Mouse (Mus musculus) monocyte, adult 2 months (primary cell): Measurements from ENCODE around the gene Mpi.

Experiments used
- DNase-seq, 2 experiments: peaks; one replicate each; pipeline ENCODE4 v3.0.0; 2022; ENCODE audit warnings: low spot score in 2 of 2, low read depth in 1 of 2

Mpi gene

DNA sequence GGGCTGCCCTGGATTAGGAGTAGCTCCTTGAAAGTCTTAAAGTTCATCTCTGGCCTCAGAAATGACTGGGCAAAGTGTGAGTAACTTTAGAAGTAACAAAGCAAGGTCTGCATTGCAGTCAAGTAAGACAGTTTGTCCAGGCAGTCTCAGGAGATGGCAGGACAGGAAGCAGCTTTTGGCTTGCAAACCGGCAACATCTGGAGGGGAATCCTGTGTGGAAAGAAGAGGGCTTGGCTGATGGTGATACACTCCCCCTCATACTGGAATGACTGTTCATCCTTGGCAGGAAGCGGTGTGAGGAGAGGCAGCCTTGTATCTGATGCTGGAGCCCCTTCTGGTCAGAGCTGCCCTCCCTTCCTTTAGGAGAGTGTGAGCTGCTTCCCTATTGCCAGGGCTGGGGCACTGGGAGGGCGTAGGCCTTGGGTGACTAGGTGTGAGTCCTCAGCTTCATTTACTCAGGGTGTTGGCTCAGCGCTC is 10.4 kb upstream of the Mpi start:
- no peak for DNase-seq

DNA sequence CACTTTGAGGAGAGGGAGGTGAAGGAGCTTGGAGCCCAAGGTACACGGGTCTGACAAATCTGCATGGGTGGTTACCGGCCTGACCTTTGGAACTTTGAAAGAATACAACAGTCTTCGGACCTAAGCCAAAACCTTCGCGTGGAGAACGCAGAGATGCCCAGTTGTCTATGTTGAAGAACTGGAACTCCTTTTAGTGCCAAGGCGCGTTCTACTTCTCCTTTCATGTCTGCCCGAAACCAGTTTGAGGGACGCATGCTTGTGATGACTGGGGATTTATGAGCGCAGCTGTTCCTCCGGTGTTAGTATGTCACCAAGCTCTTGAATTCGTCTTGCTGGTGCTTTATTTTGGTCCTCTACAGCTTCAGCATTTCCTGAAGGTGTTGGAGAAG is 9.1 kb upstream of the Mpi start:
- DNase-seq: peak in 1 of 2 experiments; percentile 51

- peak; percentile 75 to 92 for DNase-seq
Measured at GRCm38 (mm10) chr9:57560861-57561710, 8.5 kb upstream of the Mpi start, which contains the start of gene Scamp2. TSS of gene Scamp2 (plus strand) at chr9:57560943.

GRCm38 (mm10) chr9:57560263-57560662 is 7.7 kb upstream of the Mpi start:
- DNase-seq: no peak

GRCm38 (mm10) chr9:57559568-57559967 is 7.0 kb upstream of the Mpi start:
- DNase-seq: no peak

DNA sequence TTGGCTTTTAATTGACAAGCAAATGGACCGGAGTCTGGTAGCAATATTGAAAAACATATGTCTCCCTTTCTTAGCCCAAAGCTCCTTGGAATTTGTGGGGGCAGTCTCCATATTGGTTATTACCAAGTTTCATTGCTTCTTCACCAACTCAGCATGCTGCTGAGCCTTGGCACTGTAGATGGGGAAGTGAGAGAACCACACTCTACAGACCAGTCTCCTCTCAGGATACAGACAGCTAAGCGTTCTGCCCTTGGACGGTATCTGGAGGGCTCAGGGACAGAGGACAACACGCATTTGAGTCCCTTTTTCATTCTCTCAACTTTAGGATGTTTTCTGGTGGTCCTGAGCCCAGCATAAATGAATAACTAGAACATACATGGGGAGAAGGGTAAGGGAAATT is 6.1 kb upstream of the Mpi start:
- DNase-seq: no peak

GRCm38 (mm10) chr9:57557215-57557614 is 4.7 kb upstream of the Mpi start:
- no peak for DNase-seq

- no peak for DNase-seq
Measured at GRCm38 (mm10) chr9:57554753-57555152, 2.2 kb upstream of the Mpi start.

DNA sequence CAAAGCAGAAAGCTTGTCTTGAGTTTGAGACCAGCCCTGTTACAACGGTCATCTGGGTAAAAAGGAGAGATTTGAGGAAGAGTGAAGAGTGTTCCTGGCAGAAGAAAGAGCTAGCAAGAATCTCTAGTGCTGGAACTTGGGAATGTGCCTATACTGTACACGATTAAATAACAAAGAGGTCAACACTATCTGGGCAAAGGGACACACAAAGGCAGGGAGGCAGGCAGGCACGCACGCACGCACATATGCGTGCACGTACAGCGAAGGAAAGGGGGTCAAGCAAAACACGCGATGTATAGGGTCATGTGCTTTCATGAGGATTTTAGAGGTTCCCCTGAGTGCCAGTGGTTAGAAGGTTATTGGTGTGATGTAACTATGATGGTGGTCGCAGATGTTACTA is 556 bp upstream of the Mpi start:
- no peak for DNase-seq

GRCm38 (mm10) chr9:57550126-57550862 is 2.3 kb downstream of the Mpi start:
- no peak for DNase-seq

- no peak for DNase-seq
Measured at GRCm38 (mm10) chr9:57549186-57549585, 3.4 kb downstream of the Mpi start.

- no peak for DNase-seq
Measured at GRCm38 (mm10) chr9:57547869-57548268, 4.7 kb downstream of the Mpi start.

- no peak for DNase-seq
Measured at GRCm38 (mm10) chr9:57547287-57547686, 5.3 kb downstream of the Mpi start.

DNA sequence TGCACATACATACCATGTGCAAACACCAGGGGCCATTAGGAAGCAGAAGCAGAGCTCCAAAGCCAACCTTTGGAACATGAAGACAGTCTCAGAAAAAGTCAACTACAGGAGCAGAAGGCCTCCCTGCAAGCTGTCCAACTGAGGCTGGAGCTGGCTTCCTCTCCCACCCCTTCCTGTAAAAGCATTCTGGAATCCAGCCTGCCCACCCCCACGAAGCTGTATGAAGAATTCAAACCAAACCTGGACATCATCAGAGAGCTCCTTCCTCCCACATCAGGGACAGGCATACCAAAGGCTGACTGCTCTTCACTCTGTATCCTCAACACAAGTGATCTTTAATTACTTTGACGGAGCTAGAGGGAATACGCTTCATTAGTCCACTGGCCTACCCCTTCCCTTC is 8.6 kb downstream of the Mpi start:
- DNase-seq: no peak

- DNase-seq: no peak
Measured at GRCm38 (mm10) chr9:57541312-57541711, 11.3 kb downstream of the Mpi start.

- DNase-seq: no peak
Measured at GRCm38 (mm10) chr9:57539550-57539949, 13.0 kb downstream of the Mpi start.

GRCm38 (mm10) chr9:57537728-57538181 is 14.8 kb downstream of the Mpi start:
- no peak for DNase-seq

DNA sequence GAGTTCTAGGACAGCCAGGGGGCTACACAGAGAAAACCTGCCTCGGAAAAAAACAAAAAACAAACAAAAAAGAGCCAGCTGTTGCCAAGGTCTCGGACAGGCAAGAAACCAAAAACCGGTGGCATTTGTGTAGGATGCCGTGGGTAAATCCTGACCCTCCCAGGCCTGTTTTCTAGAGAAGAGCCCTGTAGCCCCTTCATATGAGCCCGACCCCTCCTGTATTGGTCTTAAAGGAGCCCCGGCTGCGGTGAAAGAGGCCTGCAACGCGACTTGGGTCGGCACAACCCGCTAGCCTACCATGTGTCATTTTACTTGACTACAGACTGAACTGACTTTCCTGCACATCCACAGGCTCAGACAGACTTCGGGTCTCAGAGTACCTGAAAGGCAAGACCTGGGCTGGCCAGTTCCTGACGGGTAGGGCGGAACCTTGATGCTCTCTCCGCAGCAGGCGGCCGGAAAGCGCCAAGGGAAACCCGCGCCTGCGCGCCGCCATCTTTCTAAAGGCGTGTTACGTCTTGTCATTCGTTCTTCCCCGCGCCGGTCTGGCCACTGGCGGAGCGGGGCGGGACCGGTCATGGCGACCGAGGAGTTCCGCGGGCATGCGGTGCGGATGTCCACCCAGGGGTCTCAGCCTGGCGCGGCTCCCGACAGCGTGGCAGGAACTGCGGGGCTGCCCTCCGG is 15.4 kb downstream of the Mpi start, which contains the start of gene Fam219b:
Gene Fam219b, plus strand, starts transcription at position 485 of the 684 bp plus-strand sequence.
- DNase-seq: peak; percentile 55 to 69

DNA sequence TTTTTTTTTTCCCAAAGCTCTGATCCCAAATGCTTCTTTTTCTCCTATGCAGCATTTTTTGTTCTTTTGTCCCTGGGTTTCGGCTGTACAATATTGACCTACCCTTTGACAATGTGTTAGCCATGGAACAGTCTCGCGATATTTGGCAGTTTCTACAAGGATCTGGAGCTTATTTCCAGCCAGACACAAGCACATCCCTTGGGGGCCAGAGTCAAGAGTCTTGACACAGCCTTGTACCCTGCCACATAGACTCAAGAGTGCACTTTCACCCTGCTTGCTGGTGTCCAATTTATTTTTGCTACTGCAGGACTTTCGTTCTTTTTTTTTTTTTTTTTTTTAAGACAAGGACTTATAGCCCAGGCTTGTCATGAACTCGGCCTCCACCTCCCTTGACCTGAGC is 16.2 kb downstream of the Mpi start:
- no peak for DNase-seq

- DNase-seq: no peak
Measured at GRCm38 (mm10) chr9:57531946-57532345, 20.6 kb downstream of the Mpi start.

DNA sequence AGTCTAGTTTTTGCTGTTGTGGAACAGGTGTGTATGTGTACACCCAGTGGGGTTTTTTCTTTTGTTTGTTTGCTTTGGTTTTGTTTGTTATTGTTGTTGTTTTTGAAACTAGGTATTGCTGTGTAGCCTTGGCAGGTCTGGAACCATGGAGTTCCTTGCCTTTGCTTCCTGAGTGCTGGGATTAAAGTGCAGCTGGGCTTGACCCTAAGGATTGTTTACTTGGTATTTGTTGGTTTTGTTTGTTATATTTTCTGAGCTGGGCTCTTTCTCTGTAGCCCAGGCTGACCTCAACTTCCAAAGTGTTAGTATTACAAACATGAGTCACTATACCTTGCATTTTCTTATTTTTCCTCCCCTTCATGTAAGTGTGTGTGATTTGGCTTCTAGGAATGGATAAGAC is 26.1 kb downstream of the Mpi start:
- no peak for DNase-seq
